Mouse (Mus musculus) olfactory bulb, adult 2 months (tissue): ENCODE results near the gene Dleu7.

Experiments used
- CTCF ChIP-seq: fragments of 200-500 bp; IDR thresholded peaks from 2 replicates; pipeline ENCODE4 v1.5.1; 2012; ENCODE audit warnings: low read depth, mild to moderate bottlenecking, low read length, moderate library complexity; ENCODE audit not compliant: insufficient read depth
- POLR2A ChIP-seq: fragments of 200-500 bp; IDR thresholded peaks from 2 replicates; pipeline ENCODE4 v1.6.1; 2012; ENCODE audit warnings: mild to moderate bottlenecking, low read depth, low read length, moderate library complexity; ENCODE audit not compliant: insufficient read depth

- TF ChIP-seq POLR2A (no peak), CTCF (no peak)
Measured at GRCm38 (mm10) chr14:62230968-62231367, 61.9 kb downstream of the Dleu7 start.
